Mouse (Mus musculus): ENCODE measurements around the gene Olfr887. TPM values are rescaled to one million over a fixed set of nuclear protein-coding genes. Genes with fewer than 3 reads are reported as not detected.

Olfr887 gene
- polyA plus RNA-seq (2012; rRNA removed), result not detected in 2 replicates

- 87% methylated on average over 1 of the region's 1 CpGs for WGBS
- Histone ChIP-seq H3K4me3 (replicated peaks; ENCODE audit: insufficient read depth, low read depth, low read length) (no peak within 1 kb of the TSS), H3K4me1 (ENCODE audit: control insufficient read depth, insufficient read depth, low read length) (no peaks in the 10 kb centered on the region), H3K27ac (ENCODE audit: insufficient read depth, low read length) (no peak within 1 kb of the TSS), H3K27me3 (ENCODE audit: control insufficient read depth, insufficient read depth, low read length) (no peaks in the 10 kb centered on the region)
- TF ChIP-seq CTCF (IDR thresholded peaks at IDR 0.05; ENCODE audit: borderline replicate concordance, insufficient read depth, low read depth, low read length) (no peak), POLR2A (IDR thresholded peaks at IDR 0.05; ENCODE audit: borderline replicate concordance, insufficient read depth, low read length) (no peak)
- no peak for DNase-seq
Measured at GRCm38 (mm10) chr9:38083772-38084171, at the start of gene Olfr887. Gene Olfr887 (plus strand): TSS chr9:38084072.

DNA sequence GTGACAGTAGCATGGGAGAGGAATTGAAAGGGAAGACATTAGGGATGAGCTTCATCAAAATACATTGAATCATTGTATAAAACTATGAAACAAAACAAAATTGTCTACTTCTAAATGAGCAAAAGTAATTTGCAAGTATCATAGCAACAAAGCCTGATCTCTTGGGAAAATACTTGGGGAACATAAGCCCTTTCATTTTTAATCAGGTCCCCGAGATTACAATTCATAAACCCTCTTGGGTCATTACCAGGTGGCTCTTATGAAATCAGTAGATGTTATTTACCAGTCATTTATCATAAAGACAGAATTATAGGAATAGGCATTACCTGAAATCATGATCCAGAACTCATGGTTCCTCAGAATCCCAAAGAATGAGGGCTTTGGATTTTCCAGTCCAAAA is 37.6 kb upstream of the Olfr887 start, which contains the start of gene Olfr884:
Gene Olfr884 (plus strand): TSS at position 301 of the 400 bp plus-strand sequence.
- no peaks in the 10 kb centered on the region for H3K4me1 ChIP-seq (ENCODE audit: control insufficient read depth, insufficient read depth, low read length)
- H3K27me3 ChIP-seq (ENCODE audit: control insufficient read depth, insufficient read depth, low read length), result no peaks in the 10 kb centered on the region
- no peak for DNase-seq
- no peak within 1 kb of the TSS for H3K27ac ChIP-seq (ENCODE audit: insufficient read depth, low read length)
- H3K4me3 ChIP-seq (replicated peaks; ENCODE audit: insufficient read depth, low read depth, low read length), result no peak within 1 kb of the TSS
- TF ChIP-seq CTCF (IDR thresholded peaks at IDR 0.05; ENCODE audit: borderline replicate concordance, insufficient read depth, low read depth, low read length) (no peak), POLR2A (IDR thresholded peaks at IDR 0.05; ENCODE audit: borderline replicate concordance, insufficient read depth, low read length) (no peak)
- 52% methylated on average over 1 of the region's 1 CpGs for WGBS

DNA sequence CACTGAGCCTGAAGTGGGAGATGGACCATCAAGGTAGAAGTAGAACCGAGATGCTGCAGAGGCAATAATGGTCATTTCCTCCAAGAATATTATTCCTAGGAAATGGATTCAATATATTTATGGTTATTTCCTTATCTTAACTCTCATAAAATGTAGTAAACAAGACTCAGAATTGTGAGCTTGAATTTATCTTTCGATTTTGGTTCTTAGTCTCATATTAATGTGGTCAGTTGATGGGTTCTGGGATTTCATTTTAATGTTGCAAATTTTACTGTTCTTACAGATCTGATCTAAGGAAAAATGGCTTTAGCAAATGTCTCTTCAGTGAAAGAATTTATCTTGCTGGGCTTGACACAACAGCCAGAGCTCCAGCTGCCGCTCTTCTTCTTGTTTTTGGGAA is 22.9 kb upstream of the Olfr887 start, which contains the start of gene Olfr885:
Gene Olfr885 (plus strand): TSS at position 301 of the 400 bp plus-strand sequence.
- Histone ChIP-seq H3K4me1 (ENCODE audit: control insufficient read depth, insufficient read depth, low read length) (no peaks in the 10 kb centered on the region), H3K4me3 (replicated peaks; ENCODE audit: insufficient read depth, low read depth, low read length) (no peak within 1 kb of the TSS), H3K27ac (ENCODE audit: insufficient read depth, low read length) (no peak within 1 kb of the TSS), H3K27me3 (ENCODE audit: control insufficient read depth, insufficient read depth, low read length) (no peaks in the 10 kb centered on the region)
- no peak for TF ChIP-seq CTCF (IDR thresholded peaks at IDR 0.05; ENCODE audit: borderline replicate concordance, insufficient read depth, low read depth, low read length)
- no peak for TF ChIP-seq POLR2A (IDR thresholded peaks at IDR 0.05; ENCODE audit: borderline replicate concordance, insufficient read depth, low read length)
- DNase-seq, result no peak
- WGBS, result 91% methylated on average over 3 of the region's 3 CpGs

DNA sequence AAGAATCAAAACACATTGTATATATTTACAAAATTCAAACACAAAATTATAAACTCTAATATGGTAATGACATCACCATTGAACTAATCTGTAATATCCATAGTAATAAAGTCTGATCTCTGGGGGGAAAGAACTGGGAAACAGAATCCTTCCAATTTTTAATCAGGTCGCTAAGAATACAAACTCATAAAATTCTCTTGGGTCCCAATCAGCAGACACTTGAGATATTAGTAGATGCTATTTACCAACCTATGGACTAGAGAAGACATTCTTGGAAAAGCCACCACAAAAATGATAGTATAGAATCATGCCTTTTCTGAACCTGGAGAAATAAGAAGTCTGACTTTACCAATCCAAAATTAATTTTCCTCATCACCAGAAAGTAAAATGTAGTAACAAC is 24.0 kb downstream of the Olfr887 start, which contains the start of gene Olfr888:
Gene Olfr888 (plus strand): TSS at position 301 of the 400 bp plus-strand sequence.
- no peak for DNase-seq
- Histone ChIP-seq H3K4me3 (replicated peaks; ENCODE audit: insufficient read depth, low read depth, low read length) (no peak within 1 kb of the TSS), H3K4me1 (ENCODE audit: control insufficient read depth, insufficient read depth, low read length) (no peaks in the 10 kb centered on the region), H3K27ac (ENCODE audit: insufficient read depth, low read length) (no peak within 1 kb of the TSS), H3K27me3 (ENCODE audit: control insufficient read depth, insufficient read depth, low read length) (no peaks in the 10 kb centered on the region)
- TF ChIP-seq POLR2A (IDR thresholded peaks at IDR 0.05; ENCODE audit: borderline replicate concordance, insufficient read depth, low read length) (no peak), CTCF (IDR thresholded peaks at IDR 0.05; ENCODE audit: borderline replicate concordance, insufficient read depth, low read depth, low read length) (no peak)
- 90% methylated on average over 1 of the region's 1 CpGs for WGBS

- no peaks in the 10 kb centered on the region for H3K27me3 ChIP-seq (ENCODE audit: control insufficient read depth, insufficient read depth, low read length)
- no peak for DNase-seq
- H3K4me1 ChIP-seq (ENCODE audit: control insufficient read depth, insufficient read depth, low read length), result no peaks in the 10 kb centered on the region
- H3K4me3 ChIP-seq (replicated peaks; ENCODE audit: insufficient read depth, low read depth, low read length), result no peak within 1 kb of the TSS
- no peak within 1 kb of the TSS for H3K27ac ChIP-seq (ENCODE audit: insufficient read depth, low read length)
- no peak for TF ChIP-seq POLR2A (IDR thresholded peaks at IDR 0.05; ENCODE audit: borderline replicate concordance, insufficient read depth, low read length)
- no peak for TF ChIP-seq CTCF (IDR thresholded peaks at IDR 0.05; ENCODE audit: borderline replicate concordance, insufficient read depth, low read depth, low read length)
Measured at GRCm38 (mm10) chr9:38114898-38115297, 31.0 kb downstream of the Olfr887 start, which contains the start of gene Olfr889. Gene Olfr889 (plus strand): TSS chr9:38115198.

Other genes with a start within 250 kb of the Olfr887 start
- gene Olfr877, start 229.8 kb upstream of the Olfr887 start, polyA plus RNA-seq (2012; rRNA removed), result not detected in 2 replicates
- gene Olfr145, start 187.3 kb upstream of the Olfr887 start, polyA plus RNA-seq (2012; rRNA removed), result not detected in 2 replicates
- gene Olfr878, start 166.2 kb upstream of the Olfr887 start, polyA plus RNA-seq (2012; rRNA removed), result not detected in 2 replicates
- not detected in 2 replicates for gene Olfr881, start 92.2 kb upstream of the Olfr887 start, polyA plus RNA-seq (2012; rRNA removed)
- gene Olfr883, start 58.3 kb upstream of the Olfr887 start, polyA plus RNA-seq (2012; rRNA removed), result not detected in 2 replicates
- gene Olfr884, start 37.5 kb upstream of the Olfr887 start, polyA plus RNA-seq (2012; rRNA removed), result not detected in 2 replicates
- not detected in 2 replicates for gene Olfr885, start 22.8 kb upstream of the Olfr887 start, polyA plus RNA-seq (2012; rRNA removed)
- gene Olfr888, start 24.1 kb downstream of the Olfr887 start, polyA plus RNA-seq (2012; rRNA removed), result not detected in 2 replicates
- gene Olfr889, start 31.1 kb downstream of the Olfr887 start, polyA plus RNA-seq (2012; rRNA removed), result not detected in 2 replicates
- gene Olfr890, start 58.4 kb downstream of the Olfr887 start, polyA plus RNA-seq (2012; rRNA removed), result not detected in 2 replicates
- not detected in 2 replicates for gene Olfr891, start 96.7 kb downstream of the Olfr887 start, polyA plus RNA-seq (2012; rRNA removed)
- not detected in 2 replicates for gene Olfr893, start 124.3 kb downstream of the Olfr887 start, polyA plus RNA-seq (2012; rRNA removed)
- not detected in 2 replicates for gene Olfr894, start 134.0 kb downstream of the Olfr887 start, polyA plus RNA-seq (2012; rRNA removed)
- gene Olfr143, start 168.7 kb downstream of the Olfr887 start, polyA plus RNA-seq (2012; rRNA removed), result not detected in 2 replicates
- gene Olfr895, start 183.8 kb downstream of the Olfr887 start, polyA plus RNA-seq (2012; rRNA removed), result not detected in 2 replicates
- gene Olfr896-ps1, start 207.0 kb downstream of the Olfr887 start, polyA plus RNA-seq (2012; rRNA removed), result not detected in 2 replicates
- gene Olfr25, start 245.0 kb downstream of the Olfr887 start, polyA plus RNA-seq (2012; rRNA removed), result not detected in 2 replicates

All from cerebellum, adult 2 months (tissue).